Mouse (Mus musculus) adrenal gland, postnatal 36 days (tissue): Measurements from ENCODE around the gene Ank3. TPM values are rescaled to one million over a fixed set of nuclear protein-coding genes. Genes with fewer than 3 reads are reported as not detected.

Source experiments
- DNase-seq, 2 experiments: peaks; one replicate each; pipeline ENCODE4 v3.0.0; 2021; ENCODE audit warnings: mixed read lengths in 1 of 2
- total RNA-seq, 2 experiments: library from RNA; stranded (reverse); gene quantifications; 2 replicates each; pipeline ENCODE4 v1.2.3; 2021

Gene Ank3
- total RNA-seq, 2 experiments from 2014 or later, result 10.4 to 13.6 TPM

DNA sequence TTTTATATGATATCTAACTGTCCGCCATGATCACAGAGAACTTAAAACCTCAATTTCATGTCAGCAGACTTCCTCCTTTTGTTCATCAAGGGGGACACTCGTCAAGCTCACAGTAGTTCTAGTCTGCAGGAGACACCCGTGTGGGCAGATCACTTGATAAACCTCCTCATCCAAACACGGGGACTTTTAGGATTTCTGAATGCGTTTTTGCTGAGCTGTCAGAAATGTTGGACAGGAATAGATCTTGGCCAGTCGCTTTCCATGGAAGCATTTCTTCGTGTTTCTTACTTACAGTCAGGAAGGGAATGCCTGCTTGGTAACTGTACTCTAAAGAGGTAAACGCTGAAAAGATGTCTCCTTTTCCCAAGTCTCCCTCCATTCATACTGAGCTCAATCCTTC, 598.5 kb downstream of the Ank3 start:
- no peak for DNase-seq

DNA sequence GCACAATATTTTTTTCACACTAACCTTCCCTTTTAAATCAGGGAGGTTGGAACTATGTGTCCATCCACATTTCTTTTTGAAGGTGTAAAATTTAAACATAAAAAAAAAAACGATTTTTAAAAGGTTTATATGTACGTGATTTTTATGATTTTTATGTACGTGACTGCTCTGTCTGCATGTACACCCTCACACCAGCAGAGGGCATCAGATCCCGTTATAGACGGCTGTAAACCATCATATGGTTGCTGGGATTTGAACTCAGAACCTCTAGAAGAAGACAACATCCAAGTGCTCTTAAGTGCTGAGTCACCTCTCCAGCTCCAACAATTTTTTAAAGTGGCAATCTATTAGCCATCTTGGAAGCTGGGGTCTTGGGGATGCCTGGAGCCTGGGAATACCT, 605.5 kb downstream of the Ank3 start:
- no peak for DNase-seq

DNA sequence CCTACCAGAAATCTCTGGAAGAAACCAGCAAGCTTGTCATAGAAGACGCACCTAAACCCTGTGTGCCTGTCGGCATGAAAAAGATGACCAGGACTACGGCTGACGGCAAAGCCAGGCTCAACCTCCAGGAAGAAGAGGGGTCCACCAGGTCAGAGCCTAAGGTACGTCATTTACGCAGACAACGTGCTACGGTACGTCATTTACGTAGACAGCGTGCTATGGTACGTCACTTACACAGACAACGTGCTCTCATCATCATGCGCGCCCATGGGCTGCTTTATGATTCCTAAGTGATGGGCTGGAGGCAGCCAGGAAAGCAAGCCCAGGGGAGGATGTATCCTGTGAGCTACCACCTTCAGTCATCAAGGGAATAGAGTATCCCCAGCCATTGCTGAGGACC, 606.3 kb downstream of the Ank3 start:
- DNase-seq, result no peak

DNA sequence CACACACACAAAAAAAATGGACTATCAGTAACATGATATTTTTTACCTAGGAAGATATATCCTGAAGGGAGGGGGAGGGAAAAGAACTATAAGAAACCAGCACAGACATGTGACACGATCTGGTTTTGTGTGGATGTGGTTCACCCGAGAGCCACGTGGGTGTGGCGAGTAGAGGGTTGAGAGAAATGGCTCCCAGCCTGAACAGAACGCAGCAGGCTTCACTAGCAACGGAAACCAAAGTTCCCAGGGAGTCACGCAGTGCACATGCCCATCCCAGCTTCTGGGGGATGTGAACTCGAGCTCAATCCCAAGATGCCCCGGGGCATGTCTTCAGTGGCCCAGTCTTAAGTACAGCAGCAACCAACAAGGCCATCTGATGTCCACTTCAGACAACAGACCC, 607.8 kb downstream of the Ank3 start:
- DNase-seq, result no peak

DNA sequence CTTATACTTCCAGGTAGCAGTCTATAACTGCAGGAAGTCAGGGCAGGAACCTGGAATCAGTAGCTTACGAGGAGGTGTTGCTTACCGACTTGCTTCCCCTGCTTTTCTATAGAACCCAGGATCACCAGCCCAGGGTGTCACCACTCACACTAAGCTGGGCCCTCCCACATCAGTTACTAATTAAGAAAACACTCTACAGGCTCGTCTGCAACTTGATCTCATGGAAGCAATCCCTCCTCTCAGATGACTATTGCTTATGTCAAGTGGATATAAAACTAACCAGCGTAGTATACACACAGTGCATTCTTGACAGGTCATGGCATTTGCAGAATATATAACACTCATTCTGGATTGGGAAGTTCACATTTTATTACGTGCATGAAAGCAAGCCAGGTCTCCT, 613.2 kb downstream of the Ank3 start:
- DNase-seq, result no peak

DNA sequence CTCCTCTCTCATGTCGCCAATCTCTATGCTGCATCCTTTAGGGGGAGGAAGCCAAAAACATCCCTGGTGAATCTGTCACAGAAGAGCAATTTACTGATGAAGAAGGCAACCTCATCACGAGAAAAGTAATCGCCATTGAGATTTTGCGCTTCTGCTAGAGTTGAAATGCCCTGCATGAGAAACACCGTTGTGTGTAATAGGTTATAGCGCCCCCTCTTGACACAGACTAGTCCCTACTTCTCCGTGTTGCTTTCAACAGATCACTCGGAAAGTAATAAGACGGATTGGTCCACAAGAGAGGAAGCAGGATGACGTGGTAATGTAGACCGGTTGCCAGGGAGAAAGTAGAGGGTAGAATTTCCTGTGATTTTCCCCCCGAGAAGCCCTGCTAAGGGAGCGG, 615.4 kb downstream of the Ank3 start:
- no peak for DNase-seq

DNA sequence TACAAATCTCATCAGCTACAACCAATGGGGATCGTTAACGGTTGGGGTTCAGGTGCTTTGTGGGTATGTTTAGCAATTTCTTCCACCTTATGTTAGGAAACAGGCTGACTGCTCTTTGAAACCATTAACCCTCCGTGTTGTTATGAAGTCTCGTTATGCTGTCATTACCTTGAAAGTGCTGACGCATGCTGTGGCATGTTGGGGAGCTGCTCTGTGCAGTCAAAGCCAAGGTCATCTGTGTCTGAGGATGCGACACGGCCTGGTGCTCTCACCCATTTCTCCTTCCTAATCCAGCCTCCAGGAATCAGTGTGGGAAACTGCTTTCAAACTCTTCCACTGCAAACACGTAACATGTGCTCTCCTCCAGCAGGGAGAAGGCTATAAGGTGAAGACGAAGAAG, 616.6 kb downstream of the Ank3 start:
- DNase-seq, result peak; percentile 58 to 60

DNA sequence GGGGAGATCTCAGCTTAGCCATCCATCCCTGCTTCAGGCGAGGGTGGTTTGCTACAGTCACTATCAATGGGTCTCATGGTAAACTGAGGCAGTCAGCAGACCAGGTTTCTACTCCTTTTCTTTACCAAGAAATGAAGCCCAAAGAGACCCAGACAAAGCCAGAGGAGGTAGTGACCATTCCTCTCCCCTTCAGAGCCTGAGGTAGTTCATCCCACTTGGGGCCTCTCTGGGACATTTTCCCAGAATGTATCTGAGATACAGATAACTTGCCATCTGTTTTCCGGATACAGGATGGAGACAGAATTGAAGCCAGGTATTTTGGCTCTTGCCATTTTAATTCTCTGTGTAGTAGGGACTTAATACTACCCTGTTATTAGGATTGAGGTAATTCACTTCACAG, 620.1 kb downstream of the Ank3 start:
- no peak for DNase-seq

DNA sequence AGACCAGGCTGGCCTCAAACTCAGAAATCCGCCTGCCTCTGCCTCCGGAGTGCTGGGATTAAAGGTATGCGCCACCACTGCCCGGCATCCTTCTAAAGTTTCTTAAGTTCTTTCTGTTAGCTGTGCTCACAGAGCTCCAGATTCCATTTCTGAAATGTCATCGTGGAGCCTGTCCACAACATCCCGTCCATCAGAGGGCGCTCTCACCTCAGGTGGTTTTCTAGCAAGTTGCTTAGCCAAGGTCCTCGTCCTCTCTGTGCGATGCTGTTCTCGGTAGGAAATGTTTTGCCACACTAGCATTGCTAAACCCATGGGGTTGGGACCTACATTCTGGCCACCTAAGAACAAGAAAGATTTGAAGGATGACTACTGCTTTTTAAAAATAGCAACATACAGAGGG, 623.1 kb downstream of the Ank3 start:
- peak; percentile 85 to 87 for DNase-seq

DNA sequence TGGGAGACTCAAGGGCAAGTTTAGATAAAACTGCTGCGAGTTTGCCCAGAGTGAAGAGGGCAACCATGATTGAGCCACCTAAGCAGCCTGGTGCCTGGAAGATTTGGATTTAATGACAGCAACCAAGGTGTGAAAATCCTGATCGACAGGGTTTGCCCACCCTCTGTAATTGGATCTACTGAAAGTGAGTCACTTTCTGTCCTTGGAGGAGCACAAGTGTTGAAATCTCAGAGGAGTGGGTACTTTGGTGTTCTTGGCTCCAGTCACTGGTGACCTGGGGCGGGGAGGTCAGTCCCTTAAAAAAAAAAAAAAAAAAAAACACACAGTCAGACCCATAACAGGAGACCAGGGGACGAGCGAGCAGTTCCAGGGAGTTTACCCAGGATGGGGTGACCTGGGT, 624.0 kb downstream of the Ank3 start:
- DNase-seq, result no peak

DNA sequence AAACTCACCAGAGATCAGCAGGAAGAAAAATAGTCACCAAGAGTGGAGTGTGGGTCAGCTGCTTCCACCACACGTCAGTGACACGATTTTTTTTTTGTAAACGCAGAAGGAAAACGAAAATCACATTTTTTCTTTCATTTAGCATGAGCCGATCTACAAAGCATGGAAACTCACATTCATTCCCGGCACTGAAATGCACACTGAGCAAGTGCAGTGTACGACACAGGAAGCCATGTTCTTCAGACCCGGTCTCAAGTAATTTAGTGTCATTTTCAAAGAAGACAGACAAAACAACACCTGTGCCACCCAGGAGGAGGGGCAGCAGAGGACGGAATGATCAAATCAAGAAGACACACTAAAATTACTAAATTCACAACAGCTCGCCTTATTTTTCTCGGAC, 625.3 kb downstream of the Ank3 start:
- DNase-seq, result no peak

DNA sequence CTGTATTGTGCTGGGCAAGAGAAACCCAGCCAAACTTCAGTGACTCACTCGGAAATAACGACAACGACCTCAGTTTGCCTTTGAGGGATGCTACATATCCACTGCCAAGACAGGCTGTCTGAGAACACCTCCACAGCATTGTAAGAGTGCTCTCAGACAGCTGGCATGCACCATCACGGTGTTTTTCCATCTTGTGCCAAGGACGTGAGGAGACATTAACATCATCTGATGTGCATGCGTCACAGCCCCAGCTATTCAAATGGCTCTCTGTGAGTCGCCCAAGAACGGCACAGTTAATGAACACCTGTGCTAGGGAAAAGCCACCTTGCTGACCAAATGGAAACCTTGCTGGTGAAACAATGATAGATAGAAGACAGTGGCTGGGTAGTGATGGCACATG, 633.4 kb downstream of the Ank3 start:
- DNase-seq, result peak; percentile 59 to 63

DNA sequence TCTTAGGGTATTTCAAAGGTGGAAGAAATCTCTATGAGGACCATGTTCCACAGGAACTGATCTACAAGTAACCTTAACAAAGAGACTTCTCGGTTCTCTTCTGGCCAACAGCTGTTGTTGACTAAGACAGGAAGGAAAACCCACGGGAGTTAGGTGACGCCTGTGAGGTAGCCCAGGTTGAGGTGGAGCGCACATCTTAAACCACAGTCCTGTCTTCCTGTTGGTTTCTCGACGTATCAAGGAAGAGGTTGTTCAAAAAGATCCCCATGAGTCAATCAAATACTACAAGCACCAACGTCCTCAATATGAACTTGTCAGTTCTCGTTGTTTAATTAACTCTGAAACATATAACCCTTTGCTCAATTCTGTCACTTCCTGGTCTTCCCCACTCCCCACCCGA, 634.4 kb downstream of the Ank3 start:
- DNase-seq, result no peak

DNA sequence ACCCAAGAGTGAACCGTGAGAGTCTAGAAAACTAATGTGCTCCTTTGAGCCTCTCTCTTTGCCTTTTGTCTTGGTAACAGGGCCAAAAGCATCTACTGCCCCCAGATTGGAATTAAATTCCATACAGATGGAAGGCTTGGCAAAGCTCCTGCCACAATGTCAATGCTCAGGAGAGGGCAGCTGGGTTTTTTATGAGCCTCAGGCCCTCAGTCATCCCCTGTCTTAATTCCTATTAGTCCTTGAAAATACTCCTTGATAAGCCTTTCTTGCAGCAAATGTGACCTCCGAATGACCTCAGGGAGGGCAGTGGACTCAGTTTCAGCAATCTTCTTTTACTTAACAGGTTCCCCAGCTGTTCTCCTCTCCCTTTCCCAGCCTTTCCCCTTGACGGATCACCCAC, 635.3 kb downstream of the Ank3 start:
- DNase-seq, result no peak

DNA sequence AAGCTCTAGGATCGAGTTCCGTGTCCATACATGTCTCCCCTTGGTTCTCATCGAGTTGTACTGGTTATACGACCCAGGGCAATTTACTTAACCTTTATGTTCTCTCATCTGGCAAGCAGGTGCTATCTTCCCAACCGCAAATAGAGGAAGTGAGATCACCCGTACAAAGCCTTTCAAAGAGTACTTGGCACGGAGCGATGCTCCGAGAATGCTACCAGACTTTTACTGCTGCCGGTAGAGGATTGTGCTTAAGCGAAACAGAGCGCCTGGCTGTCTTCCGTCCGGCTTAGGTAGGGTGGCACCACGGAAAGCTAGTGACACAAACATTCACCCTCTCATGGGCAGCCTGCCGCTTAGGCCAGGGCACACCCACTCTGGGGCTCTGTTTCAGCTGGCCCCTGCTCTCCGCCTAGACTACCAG, 641.3 kb downstream of the Ank3 start:
- DNase-seq, result no peak

DNA sequence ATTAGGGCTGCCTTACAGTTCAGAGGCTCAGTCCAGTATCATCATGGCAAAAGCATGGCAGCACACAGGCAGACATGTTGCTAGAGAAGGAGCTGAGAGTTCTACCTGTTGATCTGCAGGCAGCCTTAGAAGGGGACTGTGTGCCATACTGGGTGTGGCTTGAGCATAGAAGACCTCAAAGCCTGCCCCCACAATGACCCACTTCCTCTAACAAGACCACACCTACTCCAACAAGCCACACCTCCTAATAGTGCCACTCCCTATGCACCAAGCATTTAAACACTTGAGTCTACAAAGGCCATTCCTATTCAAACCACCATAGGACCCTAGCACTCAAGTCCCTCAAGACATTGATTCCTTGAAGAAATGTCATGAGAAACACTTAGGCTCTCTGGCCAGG, 643.0 kb downstream of the Ank3 start:
- DNase-seq, result no peak

DNA sequence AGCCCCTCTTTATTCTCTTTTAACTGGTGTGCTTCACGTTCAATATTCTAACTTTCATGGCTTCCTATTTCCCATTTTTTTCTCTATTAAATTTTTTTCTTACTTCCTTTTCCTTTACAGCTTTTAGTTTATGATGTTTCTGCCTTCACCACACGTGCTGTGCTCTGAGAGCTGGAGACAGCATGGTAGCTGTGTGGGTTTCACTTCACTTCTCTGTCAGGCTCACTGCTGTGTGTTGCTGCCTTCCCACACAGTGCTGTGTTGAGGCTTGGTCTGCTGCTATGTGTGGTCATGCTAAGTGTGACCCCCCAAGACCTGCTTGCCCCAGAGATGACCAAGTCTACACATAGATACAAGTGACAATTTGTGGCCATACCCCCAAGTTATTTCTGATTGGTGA, 647.1 kb downstream of the Ank3 start:
- DNase-seq, result no peak

DNA sequence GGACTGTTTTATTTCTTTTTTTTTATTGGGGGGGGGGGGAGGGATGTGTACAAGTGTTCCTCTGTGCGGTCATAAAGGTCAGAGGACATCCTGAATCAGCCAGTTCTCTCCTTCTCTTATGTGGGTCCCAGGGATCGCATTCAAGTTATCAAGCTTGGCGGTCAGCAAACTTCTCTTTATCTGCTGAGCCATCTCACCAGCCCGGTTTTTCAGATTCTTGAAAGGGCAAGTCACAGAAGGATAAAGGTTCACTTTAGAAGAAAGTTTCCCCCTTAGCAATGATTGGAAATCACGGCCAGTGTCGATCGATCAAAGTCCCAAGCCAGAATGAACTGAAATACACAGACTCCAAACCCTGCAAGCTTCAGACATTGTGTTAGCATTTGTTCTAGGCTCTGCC, 651.2 kb downstream of the Ank3 start:
- DNase-seq, result no peak

DNA sequence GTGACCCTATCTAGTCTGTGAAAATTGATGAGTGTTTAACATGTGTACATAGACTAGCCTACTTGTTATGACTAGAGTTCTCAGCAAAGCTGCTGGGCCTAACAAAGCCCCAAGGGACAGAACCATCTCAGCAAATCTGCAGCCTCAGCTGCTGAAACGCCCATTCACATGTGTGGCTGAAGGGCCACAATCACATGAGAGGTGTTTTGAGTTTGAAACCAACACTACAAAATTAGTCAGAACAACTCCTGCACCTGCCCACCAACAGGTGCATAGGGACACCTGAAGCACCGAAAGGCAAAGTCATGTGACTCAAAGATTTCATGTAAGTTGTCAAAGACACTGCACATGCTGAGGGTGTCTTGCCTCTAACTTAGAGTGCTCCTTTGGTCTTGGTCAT, 656.7 kb downstream of the Ank3 start:
- no peak for DNase-seq

DNA sequence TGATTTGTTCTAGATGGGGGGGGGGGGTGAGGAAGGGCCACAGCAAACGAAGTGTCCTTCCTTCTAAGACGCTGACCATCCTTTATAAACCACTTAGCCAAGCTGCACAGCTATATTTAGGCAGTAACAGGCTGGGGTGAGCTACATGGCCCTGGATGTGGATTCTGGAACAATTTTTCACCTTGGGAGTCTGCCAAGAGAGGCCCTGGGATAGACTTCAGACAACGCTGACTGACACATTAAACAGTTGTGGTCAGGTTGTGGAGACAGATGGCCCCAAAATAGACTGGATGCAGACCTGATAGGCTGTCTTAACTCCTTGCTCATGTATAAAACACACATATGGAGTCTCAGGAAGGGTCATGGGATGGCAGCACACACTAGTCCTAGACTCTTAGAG, 658.5 kb downstream of the Ank3 start:
- DNase-seq, result peak; percentile 73 to 74

DNA sequence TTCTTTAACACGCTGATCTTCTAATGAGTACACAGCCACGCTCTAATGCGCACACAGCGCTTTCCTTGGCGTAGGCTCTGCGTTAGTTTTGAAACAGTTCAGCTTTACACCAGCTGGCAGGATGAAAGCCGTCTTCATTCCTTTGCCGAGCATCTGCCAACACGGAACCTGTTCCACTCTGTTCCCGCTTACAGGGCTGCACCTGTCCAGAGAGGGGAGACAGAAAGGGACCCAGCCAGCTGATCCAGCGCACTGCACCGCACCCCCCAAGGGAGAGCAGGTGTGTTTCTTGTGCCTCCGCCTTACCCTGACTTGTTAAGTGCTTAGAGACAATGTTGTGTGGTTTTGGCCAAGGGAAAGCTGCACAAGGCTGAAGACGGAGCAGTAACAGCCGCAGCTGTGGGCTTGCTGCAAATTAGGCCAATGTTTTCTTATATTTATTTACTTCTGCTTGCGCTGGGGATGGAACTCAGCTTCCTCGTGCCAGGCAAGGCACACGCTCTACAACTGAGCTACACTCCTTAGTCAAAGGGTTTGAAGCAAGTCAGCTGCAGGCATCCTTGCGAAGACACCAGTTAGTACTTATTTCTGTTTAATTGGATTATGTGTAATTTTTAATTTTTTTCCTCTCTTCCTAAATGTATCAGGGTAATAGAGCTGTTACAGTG, 661.6 kb downstream of the Ank3 start:
- DNase-seq, result no peak

DNA sequence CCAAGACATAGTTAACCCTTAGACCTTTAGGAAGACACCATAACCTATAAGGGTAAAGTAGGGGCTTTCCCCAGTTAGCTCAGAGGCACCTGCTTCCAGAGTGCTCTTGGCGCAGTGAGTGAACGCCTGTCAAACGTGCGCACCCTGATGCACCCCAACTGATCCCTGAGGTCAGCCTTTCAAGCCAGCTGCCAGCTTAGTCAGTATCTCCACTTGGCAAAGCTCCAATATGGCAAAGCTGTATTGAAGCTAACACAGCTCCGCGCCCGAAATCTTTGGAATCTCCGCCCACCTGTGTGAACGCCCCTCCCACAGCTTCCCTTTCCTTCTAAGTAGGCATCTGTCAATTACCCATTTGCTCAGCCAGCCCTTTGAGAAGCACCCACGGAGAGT, 662.1 kb downstream of the Ank3 start:
- peak; percentile 19 to 47 for DNase-seq

DNA sequence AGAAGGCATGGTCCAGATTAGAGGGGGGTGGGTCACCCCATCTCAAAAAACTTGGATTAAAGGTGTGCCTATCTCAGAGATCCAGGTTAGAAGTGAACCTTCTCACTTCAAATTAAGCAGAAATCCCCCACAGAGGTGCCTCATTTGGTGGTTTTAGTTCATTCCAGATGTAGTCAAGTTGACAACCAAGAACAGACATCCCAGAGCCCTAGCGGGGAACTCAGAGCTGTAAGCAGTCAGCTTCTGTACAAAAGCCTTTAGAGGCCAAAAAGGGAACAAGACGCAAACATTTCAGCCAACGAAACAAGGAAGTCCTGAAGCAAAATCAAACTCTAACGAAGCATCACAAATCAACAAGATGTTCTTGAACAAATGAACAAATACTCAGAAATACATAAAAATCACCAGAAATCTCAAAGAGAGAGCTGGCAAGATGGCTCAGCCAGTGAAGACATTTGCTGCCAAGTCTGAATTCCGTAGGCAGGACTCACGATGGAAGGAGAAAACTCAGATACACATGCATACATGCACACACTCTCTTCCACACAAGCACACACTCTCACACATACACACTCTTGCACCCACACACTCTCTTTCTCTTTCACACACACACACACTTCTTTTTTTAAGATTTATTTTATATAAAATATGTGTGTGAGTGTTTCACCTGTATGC, 665.4 kb downstream of the Ank3 start:
- DNase-seq, result no peak

DNA sequence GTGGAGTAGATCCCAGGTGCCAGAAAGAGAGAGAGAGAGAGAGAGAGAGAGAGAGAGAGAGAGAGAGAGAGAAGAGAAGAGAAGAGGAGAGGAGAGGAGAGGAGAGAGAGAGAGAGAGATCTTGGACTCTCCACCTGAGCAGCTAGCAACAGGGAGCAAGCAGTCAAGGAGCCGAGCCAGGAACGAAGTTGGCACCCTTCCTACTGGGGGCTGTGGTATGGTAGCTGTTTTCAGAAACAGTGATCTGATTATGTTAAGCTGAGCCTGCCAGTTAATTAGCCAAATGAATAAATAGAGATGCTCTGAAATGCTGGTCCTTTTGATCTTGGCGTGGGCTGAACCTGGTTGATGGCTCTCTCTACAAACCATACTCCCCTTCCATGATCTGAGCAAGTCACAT, 666.6 kb downstream of the Ank3 start:
- no peak for DNase-seq
